In genomic region chr9:21265611-21266010, GRCm38 (mm10) we compare ENCODE assay signal across 8 mouse cellular contexts. TPM values are rescaled to one million over a fixed set of nuclear protein-coding genes. Genes with fewer than 3 reads are reported as not detected.
DNase-seq lines count a peak whose midpoint lies in the region; ATAC-seq and TF ChIP-seq lines count a peak whose summit lies in the region.

No protein-coding gene starts in this region.

- H3K4me3 ChIP-seq in spleen, adult 2 months (ENCODE audit: extremely low read depth, insufficient read depth, insufficient read length), result peak overlapping the region; percentile 77
- peak overlapping the region; percentile 93 for H3K4me3 ChIP-seq in forebrain, postnatal 0 days (ENCODE audit: low read depth, low read length)
- H3K4me3 ChIP-seq in limb, embryonic 10.5 days, result peak overlapping the region; percentile 83
- H3K4me3 ChIP-seq in neural tube, embryonic 12.5 days, result peak overlapping the region; percentile 80

- no peak for DNase-seq in spleen, adult 2 months (ENCODE audit: low read depth in 1 of 2, low spot score in 2 of 2)
- DNase-seq in spleen, postnatal 14 days (ENCODE audit: low spot score in 2 of 2), result no peak
- no peak for DNase-seq in forebrain, postnatal 0 days
- no peak for DNase-seq in limb, embryonic 10.5 days (ENCODE audit: low spot score)
- no peak for DNase-seq in urinary bladder, postnatal 14 days (ENCODE audit: low spot score)
- DNase-seq in adrenal gland, postnatal 25 days, result no peak
- no peak for DNase-seq in layer of hippocampus, adult 11-12 months (ENCODE audit: low spot score)

- no peak for ATAC-seq in forebrain, postnatal 0 days
- ATAC-seq in neural tube, embryonic 12.5 days (ENCODE audit: low FRiP score, low read depth), result peak; percentile 45

- H3K9ac ChIP-seq in forebrain, postnatal 0 days, result peak overlapping the region; percentile 90
- peak overlapping the region; percentile 81 for H3K9ac ChIP-seq in neural tube, embryonic 12.5 days

- no peaks in the 10 kb centered on the region for H3K27me3 ChIP-seq in spleen, adult 2 months (ENCODE audit: control insufficient read depth, insufficient read depth, low read length)
- H3K27me3 ChIP-seq in forebrain, postnatal 0 days (ENCODE audit: insufficient read depth, low read length), result no peaks in the 10 kb centered on the region
- H3K27me3 ChIP-seq in limb, embryonic 10.5 days (ENCODE audit: low read depth, poor library complexity, severe bottlenecking), result no peaks in the 10 kb centered on the region
- no peaks in the 10 kb centered on the region for H3K27me3 ChIP-seq in neural tube, embryonic 12.5 days (replicated peaks)

- TF ChIP-seq POLR2A in spleen, adult 2 months (IDR thresholded peaks at IDR 0.05; ENCODE audit: low read depth, low read length), result no peak

- peak overlapping the region; percentile 86 for H3K4me2 ChIP-seq in forebrain, postnatal 0 days (ENCODE audit: low read depth)
- H3K4me2 ChIP-seq in neural tube, embryonic 12.5 days (replicated peaks), result peak overlapping the region; percentile 88

- peak overlapping the region; percentile 63; the same call in 1 of the 2 replicates for H3K27ac ChIP-seq in spleen, adult 2 months (ENCODE audit: insufficient read depth, low read length)
- H3K27ac ChIP-seq in forebrain, postnatal 0 days (ENCODE audit: low read depth, low read length), result peak overlapping the region; percentile 79
- peak overlapping the region; percentile 88 for H3K27ac ChIP-seq in limb, embryonic 10.5 days
- H3K27ac ChIP-seq in neural tube, embryonic 12.5 days, result no peak overlapping the region

- H3K36me3 ChIP-seq in spleen, adult 2 months (ENCODE audit: control insufficient read depth, insufficient read depth, low read length), result peaks cover 21% of the 10 kb centered on the region
- peaks cover 25% of the 10 kb centered on the region for H3K36me3 ChIP-seq in forebrain, postnatal 0 days (ENCODE audit: insufficient read depth)
- H3K36me3 ChIP-seq in limb, embryonic 10.5 days, result peaks cover 40% of the 10 kb centered on the region
- H3K36me3 ChIP-seq in neural tube, embryonic 12.5 days, result peaks cover 25% of the 10 kb centered on the region

- no peak for TF ChIP-seq CTCF in spleen, adult 2 months (IDR thresholded peaks at IDR 0.05; ENCODE audit: extremely low read depth, insufficient read depth, insufficient read length, insufficient replicate concordance)
- TF ChIP-seq CTCF in forebrain, postnatal 0 days (IDR thresholded peaks at IDR 0.05; ENCODE audit: low read depth), result no peak

- WGBS in spleen, adult 2 months, result 8% methylated on average over 11 of the region's 11 CpGs
- 6% methylated on average over 11 of the region's 11 CpGs for WGBS in forebrain, postnatal 0 days
- 5% methylated on average over 11 of the region's 11 CpGs for WGBS in limb, embryonic 10.5 days
- WGBS in neural tube, embryonic 12.5 days, result 9% methylated on average over 11 of the region's 11 CpGs

- peaks cover 21% of the 10 kb centered on the region; the same call in 1 of the 2 replicates for H3K4me1 ChIP-seq in spleen, adult 2 months (ENCODE audit: control insufficient read depth, insufficient read depth, insufficient read length)
- peaks cover 11% of the 10 kb centered on the region; the same call in 1 of the 2 replicates for H3K4me1 ChIP-seq in forebrain, postnatal 0 days (ENCODE audit: insufficient read depth)
- H3K4me1 ChIP-seq in limb, embryonic 10.5 days, result peaks cover 26% of the 10 kb centered on the region
- H3K4me1 ChIP-seq in neural tube, embryonic 12.5 days, result peaks cover 21% of the 10 kb centered on the region

- no peaks in the 10 kb centered on the region for H3K9me3 ChIP-seq in forebrain, postnatal 0 days (ENCODE audit: low read length)
- H3K9me3 ChIP-seq in limb, embryonic 10.5 days (replicated peaks), result no peaks in the 10 kb centered on the region
- no peaks in the 10 kb centered on the region for H3K9me3 ChIP-seq in neural tube, embryonic 12.5 days

RNA-seq across cellular contexts. Expression of gene Atg4d, which starts 0.5 kb away (rescaled TPM):
- 44.8 and 48.4 TPM in 2 replicates for polyA plus RNA-seq in spleen, adult 2 months (2012; rRNA removed)
- 18.7 and 19.5 TPM in 2 replicates for total RNA-seq in forebrain, postnatal 0 days (2014; rRNA removed)
- polyA plus RNA-seq in forebrain, postnatal 0 days (2015; fragmentation: Nextera tagmentation; extraction: Ambion mirVana), result 19.9 and 26.4 TPM in 2 replicates
- polyA plus RNA-seq in limb, embryonic 10.5 days (2016; fragmentation: Nextera tagmentation; extraction: Ambion mirVana), result 38.5 and 41.3 TPM in 2 replicates
- polyA plus RNA-seq in neural tube, embryonic 12.5 days (2016; fragmentation: Nextera tagmentation; extraction: Ambion mirVana), result 57.4 and 57.6 TPM in 2 replicates
- 37.5 and 42.2 TPM in 2 replicates for total RNA-seq in adrenal gland, postnatal 25 days (2021)

RNA-seq across cellular contexts. Expression of gene S1pr5, which starts 17.4 kb away (rescaled TPM):
- polyA plus RNA-seq in spleen, adult 2 months (2012; rRNA removed), result 12.2 and 21.3 TPM in 2 replicates
- 2.7 and 2.8 TPM in 2 replicates for total RNA-seq in forebrain, postnatal 0 days (2014; rRNA removed)
- 1.9 and 2.3 TPM in 2 replicates for polyA plus RNA-seq in forebrain, postnatal 0 days (2015; fragmentation: Nextera tagmentation; extraction: Ambion mirVana)
- polyA plus RNA-seq in limb, embryonic 10.5 days (2016; fragmentation: Nextera tagmentation; extraction: Ambion mirVana), result 0.15 and 0.33 TPM in 2 replicates
- 1.5 and 2.0 TPM in 2 replicates for polyA plus RNA-seq in neural tube, embryonic 12.5 days (2016; fragmentation: Nextera tagmentation; extraction: Ambion mirVana)
- total RNA-seq in adrenal gland, postnatal 25 days (2021), result 0.88 and 1.3 TPM in 2 replicates

RNA-seq across cellular contexts. Expression of gene Kri1, which starts 22.2 kb away (rescaled TPM):
- 40.8 and 43.1 TPM in 2 replicates for polyA plus RNA-seq in spleen, adult 2 months (2012; rRNA removed)
- total RNA-seq in forebrain, postnatal 0 days (2014; rRNA removed), result 27.6 and 28.1 TPM in 2 replicates
- polyA plus RNA-seq in forebrain, postnatal 0 days (2015; fragmentation: Nextera tagmentation; extraction: Ambion mirVana), result 7.1 and 11.9 TPM in 2 replicates
- polyA plus RNA-seq in limb, embryonic 10.5 days (2016; fragmentation: Nextera tagmentation; extraction: Ambion mirVana), result 18.9 and 19.1 TPM in 2 replicates
- 18.0 and 25.2 TPM in 2 replicates for polyA plus RNA-seq in neural tube, embryonic 12.5 days (2016; fragmentation: Nextera tagmentation; extraction: Ambion mirVana)
- total RNA-seq in adrenal gland, postnatal 25 days (2021), result 34.7 and 48.1 TPM in 2 replicates

RNA-seq across cellular contexts. Expression of gene Cdkn2d, which starts 25.6 kb away (rescaled TPM):
- 87.4 and 115 TPM in 2 replicates for polyA plus RNA-seq in spleen, adult 2 months (2012; rRNA removed)
- 65.1 and 69.4 TPM in 2 replicates for total RNA-seq in forebrain, postnatal 0 days (2014; rRNA removed)
- polyA plus RNA-seq in forebrain, postnatal 0 days (2015; fragmentation: Nextera tagmentation; extraction: Ambion mirVana), result 104 and 118 TPM in 2 replicates
- 32.7 and 38.0 TPM in 2 replicates for polyA plus RNA-seq in limb, embryonic 10.5 days (2016; fragmentation: Nextera tagmentation; extraction: Ambion mirVana)
- 94.6 and 96.1 TPM in 2 replicates for polyA plus RNA-seq in neural tube, embryonic 12.5 days (2016; fragmentation: Nextera tagmentation; extraction: Ambion mirVana)
- 13.5 and 19.9 TPM in 2 replicates for total RNA-seq in adrenal gland, postnatal 25 days (2021)

RNA-seq across cellular contexts. Expression of gene Keap1, which starts 26.4 kb away (rescaled TPM):
- polyA plus RNA-seq in spleen, adult 2 months (2012; rRNA removed), result 55.4 and 78.4 TPM in 2 replicates
- total RNA-seq in forebrain, postnatal 0 days (2014; rRNA removed), result 68.9 and 72.7 TPM in 2 replicates
- polyA plus RNA-seq in forebrain, postnatal 0 days (2015; fragmentation: Nextera tagmentation; extraction: Ambion mirVana), result 60.0 and 67.0 TPM in 2 replicates
- polyA plus RNA-seq in limb, embryonic 10.5 days (2016; fragmentation: Nextera tagmentation; extraction: Ambion mirVana), result 50.4 and 61.7 TPM in 2 replicates
- 53.9 and 55.1 TPM in 2 replicates for polyA plus RNA-seq in neural tube, embryonic 12.5 days (2016; fragmentation: Nextera tagmentation; extraction: Ambion mirVana)
- 50.8 and 51.5 TPM in 2 replicates for total RNA-seq in adrenal gland, postnatal 25 days (2021)
